Mouse (Mus musculus): Measurements from ENCODE around the gene Kctd7. TPM values are rescaled to one million over a fixed set of nuclear protein-coding genes. Genes with fewer than 3 reads are reported as not detected.

The Kctd7 gene
- polyA plus RNA-seq, 1 experiment from 2014 or later: 6.3 TPM

GRCm38 (mm10) chr5:130181740-130182540 is 37.3 kb downstream of the Kctd7 start:
- H3K36me3 ChIP-seq: no peaks in the 10 kb centered on the region
- no peak for DNase-seq (ENCODE audit: low spot score)
- WGBS: 93% methylated on average over 6 of the region's 6 CpGs
- H3K27ac ChIP-seq (replicated peaks): no peak overlapping the region
- H3K9me3 ChIP-seq (replicated peaks): no peaks in the 10 kb centered on the region
- H3K27me3 ChIP-seq (ENCODE audit: low read depth, poor library complexity, severe bottlenecking): no peaks in the 10 kb centered on the region
- H3K4me1 ChIP-seq: no peaks in the 10 kb centered on the region
- no peak overlapping the region for H3K4me3 ChIP-seq

- Histone ChIP-seq H3K4me3 (no peak overlapping the region), H3K27me3 (ENCODE audit: low read depth, poor library complexity, severe bottlenecking) (no peaks in the 10 kb centered on the region), H3K9me3 (replicated peaks) (no peaks in the 10 kb centered on the region), H3K36me3 (peaks cover 2% of the 10 kb centered on the region; the same call in 1 of the 2 replicates), H3K27ac (replicated peaks) (no peak overlapping the region), H3K4me1 (peaks cover 4% of the 10 kb centered on the region; the same call in 1 of the 2 replicates)
- no peak for DNase-seq (ENCODE audit: low spot score)
- WGBS: 90% methylated on average over 3 of the region's 3 CpGs
Observed at GRCm38 (mm10) chr5:130182541-130182821, 37.8 kb downstream of the Kctd7 start.

- Histone ChIP-seq H3K36me3 (peaks cover 18% of the 10 kb centered on the region), H3K4me1 (peaks cover 5% of the 10 kb centered on the region; the same call in 1 of the 2 replicates), H3K27ac (replicated peaks) (no peak overlapping the region), H3K27me3 (ENCODE audit: low read depth, poor library complexity, severe bottlenecking) (no peaks in the 10 kb centered on the region), H3K4me3 (no peak overlapping the region), H3K9me3 (replicated peaks) (no peaks in the 10 kb centered on the region)
- 88% methylated on average over 9 of the region's 9 CpGs for WGBS
- DNase-seq (ENCODE audit: low spot score): no peak
Observed at GRCm38 (mm10) chr5:130184193-130184856, 39.7 kb downstream of the Kctd7 start.

DNA sequence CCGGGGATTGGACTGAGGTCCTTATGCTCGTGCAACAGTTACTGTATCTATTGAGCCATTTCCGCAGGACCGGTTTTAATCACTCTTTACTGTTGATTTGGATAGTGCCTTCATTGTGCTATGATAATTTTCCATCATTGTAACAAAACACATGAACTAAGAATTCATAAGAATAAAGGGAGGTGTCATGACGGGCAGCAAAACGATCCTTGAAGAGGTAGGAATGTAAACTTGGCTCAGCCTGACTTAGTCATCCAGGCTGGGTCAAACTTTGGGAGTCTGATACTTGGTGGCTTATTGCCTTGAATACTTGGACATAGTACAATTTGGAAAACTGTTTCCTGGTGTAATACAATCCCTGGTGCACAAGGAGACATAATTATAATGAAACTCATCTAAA is 40.7 kb downstream of the Kctd7 start:
- no peak for DNase-seq (ENCODE audit: low spot score)
- peaks cover 5% of the 10 kb centered on the region; the same call in 1 of the 2 replicates for H3K4me1 ChIP-seq
- 88% methylated on average over 6 of the region's 6 CpGs for WGBS

DNA sequence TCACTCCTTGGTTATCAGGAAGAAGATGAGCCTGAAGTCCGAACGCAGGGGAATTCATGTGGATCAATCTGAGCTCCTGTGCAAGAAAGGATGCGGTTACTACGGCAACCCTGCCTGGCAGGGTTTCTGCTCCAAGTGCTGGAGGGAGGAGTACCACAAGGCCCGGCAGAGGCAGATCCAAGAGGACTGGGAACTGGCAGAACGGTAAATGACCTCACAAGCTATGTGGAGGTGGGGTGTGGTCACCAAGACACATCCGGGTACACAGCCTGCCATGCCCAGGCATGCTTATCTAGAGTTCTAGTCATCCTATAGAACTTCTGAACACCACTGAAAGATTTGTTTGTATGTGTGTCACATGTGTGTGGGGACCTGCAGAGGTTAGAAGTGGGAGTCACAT is 42.7 kb downstream of the Kctd7 start:
- Histone ChIP-seq H3K27me3 (ENCODE audit: low read depth, poor library complexity, severe bottlenecking) (no peaks in the 10 kb centered on the region), H3K36me3 (peaks cover 49% of the 10 kb centered on the region), H3K4me1 (peaks cover 5% of the 10 kb centered on the region; the same call in 1 of the 2 replicates), H3K27ac (replicated peaks) (no peak overlapping the region), H3K9me3 (replicated peaks) (no peaks in the 10 kb centered on the region), H3K4me3 (no peak overlapping the region)
- WGBS: 54% methylated on average over 7 of the region's 7 CpGs
- peak; percentile 19 for DNase-seq (ENCODE audit: low spot score)

More for the DNA sequence above, 40.7 kb downstream of the Kctd7 start:
- Histone ChIP-seq H3K27me3 (ENCODE audit: low read depth, poor library complexity, severe bottlenecking) (no peaks in the 10 kb centered on the region), H3K27ac (replicated peaks) (no peak overlapping the region), H3K4me3 (no peak overlapping the region), H3K36me3 (peaks cover 28% of the 10 kb centered on the region), H3K9me3 (replicated peaks) (no peaks in the 10 kb centered on the region)

DNA sequence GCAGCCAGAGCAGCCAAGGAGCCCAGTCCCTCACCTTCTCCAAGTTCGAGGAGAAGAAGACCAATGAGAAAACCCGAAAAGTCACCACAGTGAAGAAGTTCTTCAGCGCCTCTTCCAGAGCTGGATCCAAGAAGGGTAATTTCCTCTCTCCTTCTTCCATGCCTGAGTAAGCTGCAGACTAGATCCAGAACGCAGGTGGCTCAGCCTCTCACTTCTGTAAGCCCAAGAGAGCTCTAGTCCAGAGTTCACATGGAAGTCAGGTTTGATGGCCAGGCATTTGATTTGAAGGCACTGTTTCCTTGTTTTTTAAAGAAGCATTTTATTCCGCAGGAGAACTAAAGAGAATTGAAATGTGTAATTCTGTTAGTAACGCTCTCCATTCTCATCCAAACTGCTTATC is 46.2 kb downstream of the Kctd7 start:
- H3K27ac ChIP-seq (replicated peaks): no peak overlapping the region

DNA sequence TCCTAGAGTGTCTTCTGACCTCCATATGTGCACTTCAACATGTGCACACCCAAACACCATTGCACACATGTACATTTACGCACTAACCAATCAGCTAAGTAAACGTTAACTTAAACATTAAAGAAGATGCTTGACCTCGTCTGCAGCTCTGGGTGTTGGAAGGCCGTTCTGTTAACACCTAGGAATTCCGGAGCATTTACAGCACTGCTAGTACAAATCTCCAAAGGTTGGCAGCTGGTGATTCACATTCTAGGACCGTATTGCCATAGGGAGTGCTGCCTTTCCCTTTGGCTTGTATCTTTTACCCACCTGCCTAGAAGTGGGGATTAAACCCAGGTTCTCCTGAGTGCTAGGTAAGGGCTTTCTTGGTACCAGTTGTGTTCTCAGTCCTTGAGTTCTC is 47.2 kb downstream of the Kctd7 start:
- Histone ChIP-seq H3K36me3 (peaks cover 79% of the 10 kb centered on the region), H3K27me3 (ENCODE audit: low read depth, poor library complexity, severe bottlenecking) (no peaks in the 10 kb centered on the region), H3K27ac (replicated peaks) (no peak overlapping the region), H3K4me3 (no peak overlapping the region), H3K9me3 (replicated peaks) (no peaks in the 10 kb centered on the region), H3K4me1 (peaks cover 5% of the 10 kb centered on the region; the same call in 1 of the 2 replicates)
- WGBS: 93% methylated on average over 6 of the region's 6 CpGs
- no peak for DNase-seq (ENCODE audit: low spot score)

More for the DNA sequence above, 46.2 kb downstream of the Kctd7 start:
- Histone ChIP-seq H3K9me3 (replicated peaks) (no peaks in the 10 kb centered on the region), H3K4me3 (no peak overlapping the region), H3K4me1 (peaks cover 5% of the 10 kb centered on the region; the same call in 1 of the 2 replicates), H3K36me3 (peaks cover 79% of the 10 kb centered on the region), H3K27me3 (ENCODE audit: low read depth, poor library complexity, severe bottlenecking) (no peaks in the 10 kb centered on the region)
- no peak for DNase-seq (ENCODE audit: low spot score)
- 92% methylated on average over 6 of the region's 6 CpGs for WGBS

- Histone ChIP-seq H3K36me3 (peaks cover 83% of the 10 kb centered on the region), H3K9me3 (replicated peaks) (no peaks in the 10 kb centered on the region)
- 72% methylated on average over 2 of the region's 2 CpGs for WGBS
Observed at GRCm38 (mm10) chr5:130192356-130192944, 47.8 kb downstream of the Kctd7 start.

DNA sequence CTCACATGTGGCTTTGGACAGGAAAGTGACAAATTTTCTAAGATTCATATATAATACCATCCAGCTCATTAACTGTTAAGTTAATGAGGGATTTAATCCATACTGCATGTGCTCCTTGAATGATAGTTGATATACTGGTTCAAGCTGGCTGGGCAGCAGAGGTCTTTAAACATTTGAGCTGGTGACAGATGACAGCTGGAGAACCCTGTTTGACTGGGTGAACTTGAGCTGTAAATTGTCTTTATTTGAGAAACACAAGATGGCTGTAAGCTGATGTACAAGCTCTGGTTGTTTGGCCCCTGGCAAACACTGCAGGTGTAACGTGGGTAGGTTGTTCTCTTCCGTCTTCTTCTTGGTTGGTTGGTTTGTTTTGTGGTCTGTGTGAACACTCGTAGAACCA is 49.1 kb downstream of the Kctd7 start:
- Histone ChIP-seq H3K27ac (replicated peaks) (no peak overlapping the region), H3K36me3 (peaks cover 85% of the 10 kb centered on the region), H3K27me3 (ENCODE audit: low read depth, poor library complexity, severe bottlenecking) (no peaks in the 10 kb centered on the region), H3K9me3 (replicated peaks) (no peaks in the 10 kb centered on the region), H3K4me1 (no peaks in the 10 kb centered on the region), H3K4me3 (no peak overlapping the region)
- DNase-seq (ENCODE audit: low spot score): no peak
- 92% methylated on average over 3 of the region's 3 CpGs for WGBS

More at GRCm38 (mm10) chr5:130192356-130192944, 47.8 kb downstream of the Kctd7 start:
- no peak for DNase-seq (ENCODE audit: low spot score)
- Histone ChIP-seq H3K27me3 (ENCODE audit: low read depth, poor library complexity, severe bottlenecking) (no peaks in the 10 kb centered on the region), H3K27ac (replicated peaks) (no peak overlapping the region), H3K4me3 (no peak overlapping the region), H3K4me1 (peaks cover 2% of the 10 kb centered on the region; the same call in 1 of the 2 replicates)

GRCm38 (mm10) chr5:130196307-130196706 is 51.6 kb downstream of the Kctd7 start:
- Histone ChIP-seq H3K27ac (replicated peaks) (no peak overlapping the region), H3K36me3 (peaks cover 82% of the 10 kb centered on the region), H3K27me3 (ENCODE audit: low read depth, poor library complexity, severe bottlenecking) (no peaks in the 10 kb centered on the region), H3K9me3 (replicated peaks) (no peaks in the 10 kb centered on the region), H3K4me1 (no peaks in the 10 kb centered on the region), H3K4me3 (no peak overlapping the region)
- DNase-seq (ENCODE audit: low spot score): no peak
- 91% methylated on average over 1 of the region's 1 CpGs for WGBS

DNA sequence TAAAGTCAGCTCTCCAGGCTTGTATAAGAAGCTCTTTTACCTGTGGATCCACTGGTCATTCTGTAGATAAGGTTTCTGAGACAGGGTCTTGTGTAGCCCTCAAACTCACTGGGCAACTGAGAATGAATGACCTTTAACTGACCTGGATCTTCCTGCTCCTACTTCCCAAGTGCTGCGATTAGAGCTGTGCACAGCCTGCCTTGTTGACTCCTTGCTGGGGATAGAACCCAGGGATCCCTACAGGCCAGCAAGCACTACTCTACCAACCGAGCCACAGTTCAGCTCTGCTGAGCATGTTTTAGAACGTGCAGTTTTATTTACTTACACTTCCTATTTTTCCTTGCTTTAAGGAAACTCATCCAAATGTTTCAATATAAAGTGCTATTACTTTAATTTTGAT is 52.8 kb downstream of the Kctd7 start:
- WGBS: 88% methylated on average over 3 of the region's 3 CpGs
- H3K36me3 ChIP-seq: peaks cover 79% of the 10 kb centered on the region
- H3K27ac ChIP-seq (replicated peaks): no peak overlapping the region
- DNase-seq (ENCODE audit: low spot score): no peak
- H3K4me1 ChIP-seq: no peaks in the 10 kb centered on the region
- H3K27me3 ChIP-seq (ENCODE audit: low read depth, poor library complexity, severe bottlenecking): no peaks in the 10 kb centered on the region
- H3K4me3 ChIP-seq: no peak overlapping the region
- H3K9me3 ChIP-seq (replicated peaks): no peaks in the 10 kb centered on the region

GRCm38 (mm10) chr5:130197981-130198380 is 53.3 kb downstream of the Kctd7 start:
- WGBS: 92% methylated on average over 7 of the region's 7 CpGs
- Histone ChIP-seq H3K4me3 (no peak overlapping the region), H3K27ac (replicated peaks) (no peak overlapping the region), H3K9me3 (replicated peaks) (no peaks in the 10 kb centered on the region), H3K36me3 (peaks cover 79% of the 10 kb centered on the region), H3K4me1 (no peaks in the 10 kb centered on the region), H3K27me3 (ENCODE audit: low read depth, poor library complexity, severe bottlenecking) (no peaks in the 10 kb centered on the region)
- DNase-seq (ENCODE audit: low spot score): no peak
